Mouse (Mus musculus) intestine, embryonic 16.5 days (tissue): ENCODE results near the gene Gm3727. TPM values are rescaled to one million over a fixed set of nuclear protein-coding genes. Genes with fewer than 3 reads are reported as not detected.
"Not testable (repeated sequence)": the region's sequence is repeated elsewhere in the genome, so short reads cannot be mapped to it uniquely, and the experiment has no call there.

Source experiments
- ATAC-seq: fragments of 200-750 bp; cut with Nextera tagmentation; 2 replicates; pipeline ENCODE4 v1.8.0; 2017; ENCODE audit warnings: moderate TSS enrichment, moderate library complexity
- H3K27ac ChIP-seq: fragments of 300-500 bp; sonication (generic); 2 replicates; pipeline ENCODE4 v1.5.1; 2014; ENCODE audit warnings: mild to moderate bottlenecking, low read length
- H3K27me3 ChIP-seq: fragments of 300-500 bp; sonication (generic); replicated peaks from 2 replicates; pipeline ENCODE4 v1.6.1; 2014; ENCODE audit warnings: low read length, control low read depth, mixed read lengths; ENCODE audit not compliant: control insufficient read depth, insufficient read depth
- H3K36me3 ChIP-seq: fragments of 300-500 bp; sonication (generic); 2 replicates; pipeline ENCODE4 v1.6.1; 2014; ENCODE audit warnings: low read length, control low read depth; ENCODE audit not compliant: control insufficient read depth, insufficient read depth
- H3K4me1 ChIP-seq: fragments of 300-500 bp; sonication (generic); 2 replicates; pipeline ENCODE4 v1.6.1; 2014; ENCODE audit warnings: low read length, control low read depth, mixed read lengths; ENCODE audit not compliant: control insufficient read depth, insufficient read depth
- H3K4me2 ChIP-seq: fragments of 300-500 bp; sonication (generic); 2 replicates; pipeline ENCODE4 v1.6.1; 2014; ENCODE audit warnings: low read depth, low read length, control low read depth
- H3K4me3 ChIP-seq: fragments of 300-500 bp; sonication (generic); 2 replicates; pipeline ENCODE4 v1.5.1; 2014; ENCODE audit warnings: mild to moderate bottlenecking, low read length
- H3K9ac ChIP-seq: fragments of 300-500 bp; sonication (generic); 2 replicates; pipeline ENCODE4 v1.6.1; 2014; ENCODE audit warnings: low read depth, low read length
- H3K9me3 ChIP-seq: fragments of 300-500 bp; sonication (generic); 2 replicates; pipeline ENCODE4 v1.6.1; 2016; ENCODE audit warnings: low read length, control low read depth; ENCODE audit not compliant: control insufficient read depth
- WGBS: fragments of 180-500 bp; shearing (Covaris S2); extraction: QIAGEN DNeasy Blood & Tissue Kit; methylation state at CpG from one replicate; pipeline ENCODE4 v1.1.7; 2014; 5-methylcytosine and 5-hydroxymethylcytosine counted together
- polyA plus RNA-seq: library from polyadenylated mRNA; unstranded; fragments of >200 nt; fragmentation: Nextera tagmentation; extraction: Ambion mirVana; gene quantifications from 2 replicates; pipeline ENCODE4 v1.2.1, GENCODE M21; 2015

Gm3727 gene
- not detected in 2 replicates for polyA plus RNA-seq

DNA sequence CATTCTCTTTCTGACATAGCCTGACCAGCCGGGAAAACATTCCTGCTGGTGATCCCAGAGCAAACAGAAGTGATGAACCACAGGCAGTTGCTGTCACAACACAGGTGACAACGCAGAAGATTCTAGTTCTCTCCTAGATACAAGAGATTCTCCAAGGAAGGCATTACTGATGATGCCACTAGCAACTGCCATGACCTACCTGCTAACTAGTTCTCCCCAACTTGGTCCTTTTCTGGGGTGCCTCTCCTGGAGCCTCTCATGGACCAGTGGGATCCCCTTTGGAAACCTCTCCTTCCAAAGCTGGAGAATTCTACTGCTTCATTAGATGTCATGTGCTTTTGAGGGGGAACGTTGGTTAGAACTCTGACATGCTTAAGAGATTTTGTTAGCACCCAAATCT lies at the start of gene Gm3727:
Gm3727 (minus strand) TSS at position 101 of the 400 bp plus-strand sequence.
- H3K27me3 ChIP-seq, H3K9ac ChIP-seq, ATAC-seq, H3K4me1 ChIP-seq, H3K36me3 ChIP-seq, H3K4me2 ChIP-seq, H3K4me3 ChIP-seq, H3K9me3 ChIP-seq, H3K27ac ChIP-seq: not testable (repeated sequence)
- 57% methylated on average over 3 of the region's 3 CpGs for WGBS

DNA sequence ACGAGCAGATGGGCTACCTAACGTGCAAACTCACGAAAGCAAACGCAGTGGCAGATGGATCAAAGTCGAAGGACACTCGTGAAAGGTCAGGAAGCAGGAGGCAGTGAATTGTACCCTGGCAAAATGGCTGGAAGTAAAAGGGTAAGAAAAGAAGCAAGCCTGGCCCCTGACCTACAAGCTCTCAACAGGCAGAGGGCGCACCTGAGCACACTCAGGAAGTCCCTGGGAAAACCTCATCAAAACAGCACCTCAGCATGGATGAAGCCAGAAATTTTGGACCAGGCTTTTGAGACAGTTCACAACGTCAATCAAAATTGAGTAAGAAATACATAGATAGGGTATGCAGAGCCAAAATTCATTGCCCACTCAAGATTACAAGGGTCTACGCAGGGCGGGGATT lies 21.0 kb downstream of the Gm3727 start:
- not testable (repeated sequence) for H3K27me3 ChIP-seq, H3K4me2 ChIP-seq, H3K36me3 ChIP-seq, H3K9ac ChIP-seq, H3K4me3 ChIP-seq, H3K9me3 ChIP-seq, ATAC-seq, H3K27ac ChIP-seq, H3K4me1 ChIP-seq
- WGBS = 2% methylated on average over 4 of the region's 10 CpGs

Other genes starting within 250 kb of the Gm3727 start
- 0.13 and 0.27 TPM in 2 replicates for gene Gm10406, start 237.3 kb downstream of the Gm3727 start, polyA plus RNA-seq
- gene Gm3685, start 219.7 kb downstream of the Gm3727 start, polyA plus RNA-seq = not detected in 2 replicates
- 0.49 and 0.70 TPM in 2 replicates for gene Gm3696, start 164.1 kb downstream of the Gm3727 start, polyA plus RNA-seq
- gene Gm6676, start 139.3 kb downstream of the Gm3727 start, polyA plus RNA-seq = not detected in 2 replicates
- gene Gm3512, start 90.2 kb downstream of the Gm3727 start, polyA plus RNA-seq = 2.0 and 2.1 TPM in 2 replicates
- not detected in 2 replicates for gene Gm16434, start 70.2 kb downstream of the Gm3727 start, polyA plus RNA-seq
- 0.35 and 0.56 TPM in 2 replicates for gene Gm3739, start 50.3 kb upstream of the Gm3727 start, polyA plus RNA-seq
- not detected in 2 replicates for gene Gm5797, start 67.7 kb upstream of the Gm3727 start, polyA plus RNA-seq
- gene Gm8374, start 100.4 kb upstream of the Gm3727 start, polyA plus RNA-seq = not detected in 2 replicates
- gene Gm3755, start 186.2 kb upstream of the Gm3727 start, polyA plus RNA-seq = not detected in 2 replicates
- gene Gm3752, start 219.0 kb upstream of the Gm3727 start, polyA plus RNA-seq = not detected in 2 replicates